Mouse (Mus musculus): ENCODE measurements around the gene Zfp820. TPM values are rescaled to one million over a fixed set of nuclear protein-coding genes. Genes with fewer than 3 reads are reported as not detected.

The Zfp820 gene
- polyA plus RNA-seq, 1 experiment from 2014 or later: 5.7 TPM

GRCm38 (mm10) chr17:21770336-21770735 is 75.2 kb downstream of the Zfp820 start:
- Histone ChIP-seq H3K4me1 (replicated peaks; ENCODE audit: control insufficient read depth, insufficient read depth, low read length) (no peaks in the 10 kb centered on the region), H3K4me2 (replicated peaks; ENCODE audit: low read depth) (no peak overlapping the region), H3K27me3 (replicated peaks; ENCODE audit: control insufficient read depth, insufficient read depth, low read length) (no peaks in the 10 kb centered on the region), H3K9me3 (ENCODE audit: control insufficient read depth) (no peaks in the 10 kb centered on the region), H3K36me3 (ENCODE audit: control insufficient read depth, insufficient read depth) (no peaks in the 10 kb centered on the region), H3K9ac (ENCODE audit: low read depth, low read length) (no peak overlapping the region), H3K27ac (ENCODE audit: low read depth, low read length) (no peak overlapping the region), H3K4me3 (ENCODE audit: low read depth, low read length) (no peak overlapping the region)
- 79% methylated on average over 2 of the region's 2 CpGs for WGBS
- no peak for ATAC-seq
- no peak for TF ChIP-seq CTCF (IDR thresholded peaks at IDR 0.05; ENCODE audit: low read depth)

Other genes starting within 250 kb of the Zfp820 start
- 1.9 and 2.0 TPM in 2 replicates for gene Zfp983, start 195.1 kb downstream of the Zfp820 start, polyA plus RNA-seq (2015; fragmentation: Nextera tagmentation; extraction: Ambion mirVana)
- gene Gm10226, start 153.9 kb downstream of the Zfp820 start, polyA plus RNA-seq (2015; fragmentation: Nextera tagmentation; extraction: Ambion mirVana): 1.9 and 2.6 TPM in 2 replicates
- 2.3 and 2.5 TPM in 2 replicates for gene Zfp760, start 138.0 kb downstream of the Zfp820 start, polyA plus RNA-seq (2015; fragmentation: Nextera tagmentation; extraction: Ambion mirVana)
- 2.0 and 2.3 TPM in 2 replicates for gene Zfp229, start 115.0 kb downstream of the Zfp820 start, polyA plus RNA-seq (2015; fragmentation: Nextera tagmentation; extraction: Ambion mirVana)
- gene Zfp995, start 64.2 kb upstream of the Zfp820 start, polyA plus RNA-seq (2015; fragmentation: Nextera tagmentation; extraction: Ambion mirVana): 11.0 and 14.9 TPM in 2 replicates
- gene Zfp942, start 116.7 kb upstream of the Zfp820 start, polyA plus RNA-seq (2015; fragmentation: Nextera tagmentation; extraction: Ambion mirVana): 12.8 and 14.7 TPM in 2 replicates
- gene Zfp943, start 116.8 kb upstream of the Zfp820 start, polyA plus RNA-seq (2015; fragmentation: Nextera tagmentation; extraction: Ambion mirVana): 12.1 TPM in 2 replicates

All from intestine, postnatal 0 days (tissue).